Mouse (Mus musculus) heart, postnatal 0 days (tissue): ENCODE data around the gene Olfr149. TPM values are rescaled to one million over a fixed set of nuclear protein-coding genes. Genes with fewer than 3 reads are reported as not detected.

Experiments used
- ATAC-seq: fragments of 200-750 bp; cut with Nextera tagmentation; 2 replicates; pipeline ENCODE4 v1.8.0; 2017; ENCODE audit warnings: low read depth, moderate number of reproducible peaks, moderate library complexity; ENCODE audit not compliant: insufficient read depth
- DNase-seq: peaks from one replicate; pipeline ENCODE4 v3.0.0-alpha.2; 2016; ENCODE audit warnings: low spot score
- H3K27ac ChIP-seq: fragments of 300-500 bp; sonication (generic); 2 replicates; pipeline ENCODE4 v1.5.1; 2014; ENCODE audit warnings: low read depth, mild to moderate bottlenecking
- H3K27me3 ChIP-seq: fragments of 300-500 bp; sonication (generic); 2 replicates; pipeline ENCODE4 v1.6.1; 2014; ENCODE audit warnings: low read length, mixed read lengths; ENCODE audit not compliant: control insufficient read depth, insufficient read depth
- H3K36me3 ChIP-seq: fragments of 300-500 bp; sonication (generic); replicated peaks from 2 replicates; pipeline ENCODE4 v1.6.1; 2014; ENCODE audit warnings: low read length, mixed read lengths; ENCODE audit not compliant: control insufficient read depth, insufficient read depth
- H3K4me1 ChIP-seq: fragments of 300-500 bp; sonication (generic); 2 replicates; pipeline ENCODE4 v1.6.1; 2014; ENCODE audit warnings: antibody characterized with exemption; ENCODE audit not compliant: control insufficient read depth, insufficient read depth
- H3K4me2 ChIP-seq: fragments of 300-500 bp; sonication (generic); 2 replicates; pipeline ENCODE4 v1.6.1; 2014; ENCODE audit warnings: low read depth, mild to moderate bottlenecking, low read length, moderate library complexity
- H3K4me3 ChIP-seq: fragments of 300-500 bp; sonication (generic); 2 replicates; pipeline ENCODE4 v1.5.1; 2014; ENCODE audit warnings: low read depth, low read length
- H3K9ac ChIP-seq: fragments of 300-500 bp; sonication (generic); replicated peaks from 2 replicates; pipeline ENCODE4 v1.6.1; 2014; ENCODE audit warnings: low read depth, low read length, mixed read lengths
- H3K9me3 ChIP-seq: fragments of 300-500 bp; sonication (generic); replicated peaks from 2 replicates; pipeline ENCODE4 v1.6.1; 2016; ENCODE audit warnings: low read length; ENCODE audit not compliant: control insufficient read depth
- CTCF ChIP-seq: IDR thresholded peaks from 2 replicates; pipeline ENCODE4 v1.5.1; 2016; ENCODE audit warnings: antibody characterized with exemption, control low read depth, low read depth
- EP300 ChIP-seq: IDR thresholded peaks from 2 replicates; pipeline ENCODE4 v1.6.1; 2016; ENCODE audit warnings: antibody characterized with exemption, low read depth
- WGBS: fragments of 180-500 bp; shearing (Covaris S2); extraction: QIAGEN DNeasy Blood & Tissue Kit; methylation state at CpG from one replicate; pipeline ENCODE4 v1.1.7; 2014; 5-methylcytosine and 5-hydroxymethylcytosine counted together
- polyA plus RNA-seq: library from polyadenylated mRNA; unstranded; fragments of >200 nt; fragmentation: Nextera tagmentation; extraction: Ambion mirVana; gene quantifications from 2 replicates; pipeline ENCODE4 v1.2.1, GENCODE M21; 2015
- total RNA-seq: library from RNA; depleted of rRNA; stranded (reverse); fragments of >200 nt; gene quantifications from 2 replicates; pipeline ENCODE4 v1.2.3, GENCODE M21; 2014; ENCODE audit warnings: low replicate concordance; rRNA removed

Olfr149 gene
- total RNA-seq (not detected in 2 replicates), polyA plus RNA-seq (not detected in 2 replicates)

- ATAC-seq (no peak), DNase-seq (no peak)
- no peak for TF ChIP-seq CTCF
- no peak for TF ChIP-seq EP300
- Histone ChIP-seq H3K27ac (no peak within 1 kb of the TSS), H3K4me3 (no peak within 1 kb of the TSS), H3K36me3 (no peaks in the 10 kb centered on the region), H3K27me3 (no peaks in the 10 kb centered on the region), H3K4me2 (no peak within 1 kb of the TSS), H3K9me3 (no peaks in the 10 kb centered on the region), H3K9ac (no peak within 1 kb of the TSS), H3K4me1 (no peaks in the 10 kb centered on the region)
Observed at GRCm38 (mm10) chr9:39707017-39707416, at the start of gene Olfr149. Gene Olfr149 (minus strand): TSS chr9:39707117.

- H3K4me2 ChIP-seq = no peak overlapping the region
- H3K9ac ChIP-seq = no peak overlapping the region
- WGBS = 70% methylated on average over 1 of the region's 1 CpGs
- no peaks in the 10 kb centered on the region for H3K27me3 ChIP-seq
- H3K36me3 ChIP-seq = no peaks in the 10 kb centered on the region
- DNase-seq (no peak), ATAC-seq (no peak)
- no peak overlapping the region for H3K27ac ChIP-seq
- no peaks in the 10 kb centered on the region for H3K9me3 ChIP-seq
- no peak overlapping the region for H3K4me3 ChIP-seq
- TF ChIP-seq EP300 (no peak), CTCF (no peak)
- H3K4me1 ChIP-seq = no peaks in the 10 kb centered on the region
Observed at GRCm38 (mm10) chr9:39746428-39746827, 39.5 kb upstream of the Olfr149 start.

GRCm38 (mm10) chr9:39745949-39746348 is 39.0 kb upstream of the Olfr149 start, which contains the start of gene Olfr967:
Gene Olfr967 (plus strand): TSS chr9:39746249.
- DNase-seq = no peak
- Histone ChIP-seq H3K9me3 (no peaks in the 10 kb centered on the region), H3K9ac (no peak within 1 kb of the TSS), H3K4me3 (no peak within 1 kb of the TSS), H3K36me3 (no peaks in the 10 kb centered on the region), H3K27ac (no peak within 1 kb of the TSS), H3K27me3 (no peaks in the 10 kb centered on the region), H3K4me1 (no peaks in the 10 kb centered on the region), H3K4me2 (no peak within 1 kb of the TSS)
- no peak for ATAC-seq
- no peak for TF ChIP-seq EP300
- no peak for TF ChIP-seq CTCF

GRCm38 (mm10) chr9:39740741-39741140 is 33.8 kb upstream of the Olfr149 start:
- no peaks in the 10 kb centered on the region for H3K9me3 ChIP-seq
- 69% methylated on average over 1 of the region's 1 CpGs for WGBS
- no peak overlapping the region for H3K4me2 ChIP-seq
- H3K36me3 ChIP-seq = no peaks in the 10 kb centered on the region
- H3K27me3 ChIP-seq = no peaks in the 10 kb centered on the region
- TF ChIP-seq EP300 (no peak), CTCF (no peak)
- no peak overlapping the region for H3K4me3 ChIP-seq
- no peak overlapping the region for H3K27ac ChIP-seq
- ATAC-seq (no peak), DNase-seq (no peak)
- no peak overlapping the region for H3K9ac ChIP-seq
- no peaks in the 10 kb centered on the region for H3K4me1 ChIP-seq

DNA sequence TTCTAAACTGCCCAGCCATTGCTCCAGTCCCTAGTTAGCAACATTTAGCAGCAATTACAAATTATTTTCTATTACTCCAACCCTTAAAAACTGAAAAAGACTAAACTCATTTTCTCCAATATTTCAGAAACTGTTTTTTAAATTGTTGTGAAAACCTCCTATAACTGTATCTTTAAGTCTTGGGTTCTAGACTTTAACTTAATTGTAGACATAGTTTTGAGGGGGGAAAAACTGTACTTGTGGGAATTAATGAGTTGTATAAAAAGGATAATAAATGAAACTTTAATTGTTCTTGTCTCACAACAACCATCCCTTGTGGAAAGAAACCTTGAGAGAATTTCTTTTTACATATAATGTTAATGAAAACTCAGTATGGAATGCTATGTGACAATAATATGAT is 23.8 kb upstream of the Olfr149 start, which contains the start of gene Olfr150:
Olfr150 (plus strand) TSS at position 301 of the 400 bp plus-strand sequence.
- Histone ChIP-seq H3K27ac (no peak within 1 kb of the TSS), H3K4me3 (no peak within 1 kb of the TSS), H3K4me2 (no peak within 1 kb of the TSS), H3K9ac (no peak within 1 kb of the TSS), H3K36me3 (no peaks in the 10 kb centered on the region), H3K27me3 (no peaks in the 10 kb centered on the region), H3K4me1 (no peaks in the 10 kb centered on the region), H3K9me3 (no peaks in the 10 kb centered on the region)
- no peak for ATAC-seq
- TF ChIP-seq EP300 = no peak
- no peak for TF ChIP-seq CTCF
- no peak for DNase-seq

DNA sequence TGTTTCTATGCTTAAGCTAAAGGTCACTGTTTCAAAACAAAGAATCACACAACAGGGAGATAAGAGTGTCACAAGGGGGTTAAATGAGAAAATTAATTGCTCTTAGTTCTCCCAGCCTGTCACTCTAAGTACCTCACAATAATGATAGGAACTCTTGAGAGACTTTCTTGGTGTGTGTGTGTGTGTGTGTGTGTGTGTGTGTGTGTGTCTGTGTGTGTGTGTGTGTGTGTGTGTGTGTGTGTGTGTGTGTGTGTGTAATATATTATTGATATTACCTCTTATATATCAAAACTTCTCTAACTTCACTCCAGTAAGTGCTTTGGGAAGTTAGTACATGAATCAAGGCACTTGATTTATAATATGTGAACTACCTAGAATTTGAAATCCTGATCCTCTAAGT is 4.1 kb upstream of the Olfr149 start, which contains the start of gene Olfr965:
Olfr965 (plus strand) TSS at position 301 of the 400 bp plus-strand sequence.
- no peaks in the 10 kb centered on the region for H3K4me1 ChIP-seq
- no peak within 1 kb of the TSS for H3K4me3 ChIP-seq
- no peaks in the 10 kb centered on the region for H3K9me3 ChIP-seq
- no peak within 1 kb of the TSS for H3K27ac ChIP-seq
- no peaks in the 10 kb centered on the region for H3K36me3 ChIP-seq
- no peak within 1 kb of the TSS for H3K4me2 ChIP-seq
- ATAC-seq (no peak), DNase-seq (no peak)
- no peak within 1 kb of the TSS for H3K9ac ChIP-seq
- H3K27me3 ChIP-seq = no peaks in the 10 kb centered on the region
- no peak for TF ChIP-seq CTCF
- TF ChIP-seq EP300 = no peak
